Mouse (Mus musculus): ENCODE results near the gene Nkd2.
A peak's percentile ranks its signal among the peaks of the same experiment; 100 is the strongest.

The Nkd2 gene

DNA sequence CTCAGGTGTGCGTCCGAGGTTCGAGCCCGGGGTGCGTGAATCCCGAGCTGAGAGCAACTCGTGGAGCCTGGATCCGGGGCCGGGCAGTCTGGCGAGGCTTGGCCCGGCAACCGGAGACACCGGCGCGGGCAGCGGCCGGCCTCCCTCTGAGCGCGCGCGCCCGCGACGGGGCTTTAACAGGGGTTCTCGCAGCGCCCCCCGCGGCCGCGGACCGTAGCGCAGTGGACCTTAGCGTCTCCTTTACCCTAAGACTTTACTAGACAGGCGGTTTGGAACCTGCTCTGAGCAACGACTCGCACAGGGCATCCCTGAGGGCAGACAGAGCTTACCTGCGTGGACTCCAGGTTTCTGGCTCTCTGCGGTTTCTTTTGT, at the start of gene Nkd2:
Gene Nkd2 (minus strand): TSS at position 167 of the 372 bp plus-strand sequence.
- DNase-seq (ENCODE audit: inconsistent age in 2 of 2, low spot score in 1 of 2), result peak; percentile 82 to 94

DNA sequence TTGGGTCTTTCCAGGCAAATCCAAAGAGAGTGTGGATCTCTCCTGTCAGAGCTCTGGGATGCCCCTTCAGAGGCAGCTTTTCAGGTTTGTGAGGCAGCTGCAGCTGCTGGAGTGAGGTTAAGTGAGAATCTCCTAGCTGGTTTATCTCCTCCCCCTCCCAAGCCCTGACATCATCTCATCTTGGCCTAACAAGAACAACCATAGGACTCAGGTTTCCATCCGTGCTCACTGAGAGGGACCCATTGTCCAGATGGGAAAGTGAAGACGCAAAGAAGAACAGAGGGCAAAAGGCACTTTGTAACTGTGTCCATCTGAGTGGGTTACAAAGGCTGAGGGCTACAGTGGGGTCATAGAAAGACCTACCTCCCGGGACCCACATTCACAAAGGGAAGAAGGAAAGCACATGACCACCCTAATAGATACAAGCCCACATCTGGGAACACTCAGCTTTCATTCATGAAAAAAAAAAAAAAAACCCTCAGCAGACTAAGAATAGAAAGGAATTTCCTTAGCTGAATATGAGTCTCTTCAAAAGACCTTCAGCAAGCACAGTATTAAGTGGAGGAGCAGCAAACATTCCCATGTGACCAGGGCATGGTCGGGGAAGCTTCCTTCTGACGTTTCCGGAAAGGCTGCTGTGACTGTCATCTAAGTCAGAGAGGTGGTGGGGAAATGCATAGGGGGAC, 45.2 kb upstream of the Nkd2 start:
- peak; percentile 17 to 42 for DNase-seq (ENCODE audit: inconsistent age in 2 of 2, low spot score in 1 of 2)

DNA sequence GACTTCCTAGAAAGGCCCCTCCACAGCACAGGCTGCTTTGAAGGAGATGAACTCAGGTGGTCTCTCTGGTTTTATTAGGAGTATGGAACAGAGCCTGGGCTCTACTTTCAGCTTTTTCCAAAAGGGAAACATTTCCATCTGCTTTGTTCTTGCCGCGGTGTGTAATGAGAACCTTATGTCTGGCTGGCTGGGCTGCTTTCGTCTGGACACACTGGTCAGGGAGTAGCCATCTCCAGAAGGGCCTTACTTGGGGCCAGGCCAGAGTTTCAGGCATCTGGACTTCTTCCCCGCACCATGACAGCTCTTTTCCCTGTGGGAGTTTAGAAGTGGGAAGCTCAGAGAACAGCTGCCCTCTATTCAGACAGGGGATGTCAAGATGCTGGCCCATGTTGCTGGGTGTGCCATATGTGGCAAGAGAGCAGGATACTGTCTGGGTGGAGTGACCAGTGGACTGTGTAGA, 40.0 kb upstream of the Nkd2 start:
- DNase-seq (ENCODE audit: inconsistent age in 2 of 2, low spot score in 1 of 2), result peak in 1 of 2 experiments; percentile 40

- no peak for DNase-seq (ENCODE audit: inconsistent age in 2 of 2, low spot score in 1 of 2)
Observed at GRCm38 (mm10) chr13:73886601-73887000, 39.2 kb upstream of the Nkd2 start.

GRCm38 (mm10) chr13:73886066-73886465, 38.6 kb upstream of the Nkd2 start:
- peak in 1 of 2 experiments; percentile 51 for DNase-seq (ENCODE audit: inconsistent age in 2 of 2, low spot score in 1 of 2)

DNA sequence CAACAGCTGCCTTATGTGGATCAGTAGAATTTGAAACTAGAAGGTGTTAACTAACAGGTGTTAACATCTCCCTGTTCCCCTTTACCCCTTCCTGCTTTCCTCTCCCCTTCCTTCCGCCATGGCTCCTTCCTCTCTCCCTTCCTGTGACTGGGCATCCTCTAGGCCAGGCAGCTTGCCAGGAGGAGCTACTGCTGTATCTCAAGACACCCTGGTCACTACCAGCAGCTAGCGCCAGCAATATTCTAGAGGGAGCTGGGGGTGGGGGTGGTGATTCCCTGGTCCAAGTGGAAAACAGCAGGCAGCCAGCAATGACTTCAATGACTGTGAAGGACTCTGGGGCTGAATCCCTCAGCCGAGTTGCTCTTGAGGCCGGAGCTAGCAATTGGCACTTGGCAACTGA, 38.2 kb upstream of the Nkd2 start:
- peak in 1 of 2 experiments; percentile 31 for DNase-seq (ENCODE audit: inconsistent age in 2 of 2, low spot score in 1 of 2)

DNA sequence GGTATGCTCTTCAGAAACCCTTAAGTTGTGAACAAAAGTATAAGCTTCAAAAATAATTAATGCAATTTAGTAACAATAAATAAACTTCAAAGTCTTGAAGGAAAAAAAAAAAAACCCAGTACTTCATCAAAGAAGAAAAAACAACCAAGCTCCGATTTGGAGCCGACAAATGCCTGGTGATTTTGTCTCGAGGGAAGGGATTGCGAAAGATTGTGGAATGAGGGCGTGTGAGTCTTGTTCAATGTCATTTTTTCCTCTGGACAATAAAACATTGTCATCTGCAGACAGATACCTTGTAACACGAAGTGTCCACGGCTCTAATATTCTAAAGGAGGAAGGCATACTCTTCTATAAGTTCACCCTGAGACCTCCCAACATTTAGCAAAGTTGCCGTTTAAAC, 33.9 kb upstream of the Nkd2 start:
- DNase-seq (ENCODE audit: inconsistent age in 2 of 2, low spot score in 1 of 2), result peak in 1 of 2 experiments; percentile 68

DNA sequence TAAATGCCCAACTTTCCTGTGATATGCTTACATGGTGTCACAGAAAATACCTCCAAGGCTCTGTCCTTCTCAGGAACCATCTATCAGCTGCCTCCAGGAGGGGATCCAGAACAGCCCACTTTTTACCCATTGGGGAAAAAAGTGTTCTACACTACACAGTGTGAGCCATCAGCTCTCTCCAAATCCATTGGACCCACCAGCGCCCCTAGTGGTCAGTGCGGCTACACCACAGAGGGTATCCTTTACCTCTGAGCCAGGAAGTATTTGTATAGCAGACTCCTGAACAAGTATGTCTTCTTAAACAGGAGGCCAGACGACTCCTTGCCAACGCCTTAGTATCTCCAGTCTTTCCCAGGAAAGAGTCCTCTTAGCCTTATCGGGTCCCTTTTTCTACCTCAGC, 32.4 kb upstream of the Nkd2 start:
- peak; percentile 35 to 78 for DNase-seq (ENCODE audit: inconsistent age in 2 of 2, low spot score in 1 of 2)

GRCm38 (mm10) chr13:73872159-73872558, 24.7 kb upstream of the Nkd2 start:
- no peak for DNase-seq (ENCODE audit: inconsistent age in 2 of 2, low spot score in 1 of 2)

DNA sequence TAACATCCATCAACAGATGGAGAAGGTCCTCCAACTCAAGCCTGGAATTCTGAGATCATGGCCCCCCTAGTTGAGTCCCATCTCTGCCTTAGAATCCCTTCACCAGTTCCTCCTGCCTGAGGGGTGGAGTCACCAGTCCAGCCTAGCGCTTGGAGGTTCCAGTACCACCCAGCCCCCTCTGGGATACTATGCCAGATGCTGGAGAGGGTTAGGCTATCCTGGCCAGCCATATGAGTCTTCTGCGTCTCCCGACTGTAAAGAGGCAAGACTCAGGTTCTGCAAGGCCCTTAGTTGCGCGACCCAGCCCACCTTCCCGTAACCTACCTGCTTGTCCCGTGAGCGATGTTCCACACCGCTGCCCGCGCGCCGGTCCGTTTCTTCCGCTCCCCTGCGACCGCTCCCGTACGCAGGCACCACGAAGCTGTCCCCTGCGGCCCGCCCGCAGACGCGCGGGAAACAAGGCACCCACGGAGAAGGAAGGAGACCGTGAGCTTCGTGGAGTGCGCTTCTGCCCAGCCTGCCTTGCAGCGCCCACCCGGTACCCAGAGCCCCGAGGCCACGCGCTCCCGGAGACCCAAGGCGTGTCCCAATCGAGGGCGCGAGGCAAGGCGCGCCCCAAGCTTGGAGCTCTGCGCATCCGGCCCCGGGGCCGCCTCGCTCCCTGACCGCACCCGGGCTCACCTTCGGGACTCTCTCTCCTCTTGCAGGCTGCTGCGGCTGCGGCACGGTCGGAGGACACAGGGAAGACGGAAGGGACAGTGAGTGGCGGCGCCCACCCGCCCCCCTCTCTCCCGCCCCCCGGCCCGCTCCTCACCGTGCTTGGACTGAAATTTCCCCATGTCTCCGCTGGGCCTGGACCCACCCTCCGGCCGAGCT, 604 bp downstream of the Nkd2 start:
- DNase-seq (ENCODE audit: inconsistent age in 2 of 2, low spot score in 1 of 2), result peak; percentile 19 to 57

GRCm38 (mm10) chr13:73842696-73843095, 4.7 kb downstream of the Nkd2 start:
- no peak for DNase-seq (ENCODE audit: inconsistent age in 2 of 2, low spot score in 1 of 2)

DNA sequence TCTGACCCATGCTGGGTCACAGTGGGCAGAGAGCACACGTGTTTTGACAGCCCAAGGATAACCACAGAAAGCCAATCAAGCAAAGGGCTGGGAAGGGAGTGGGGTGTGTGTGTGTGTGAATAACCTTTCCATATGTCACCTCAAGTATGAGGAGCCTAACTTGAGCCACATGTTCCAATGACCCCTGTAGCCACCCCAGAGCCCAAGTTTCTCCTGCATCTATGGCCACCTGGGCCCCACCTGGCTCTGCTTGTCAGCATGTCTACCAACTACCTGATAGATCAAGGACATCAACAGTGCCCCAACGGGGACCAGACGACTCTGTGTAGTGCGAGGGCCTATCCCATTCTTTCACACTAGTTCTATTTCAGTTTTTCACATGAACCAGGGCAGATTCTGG, 7.7 kb downstream of the Nkd2 start:
- DNase-seq (ENCODE audit: inconsistent age in 2 of 2, low spot score in 1 of 2), result no peak

GRCm38 (mm10) chr13:73839137-73839548, 8.3 kb downstream of the Nkd2 start:
- no peak for DNase-seq (ENCODE audit: inconsistent age in 2 of 2, low spot score in 1 of 2)

DNA sequence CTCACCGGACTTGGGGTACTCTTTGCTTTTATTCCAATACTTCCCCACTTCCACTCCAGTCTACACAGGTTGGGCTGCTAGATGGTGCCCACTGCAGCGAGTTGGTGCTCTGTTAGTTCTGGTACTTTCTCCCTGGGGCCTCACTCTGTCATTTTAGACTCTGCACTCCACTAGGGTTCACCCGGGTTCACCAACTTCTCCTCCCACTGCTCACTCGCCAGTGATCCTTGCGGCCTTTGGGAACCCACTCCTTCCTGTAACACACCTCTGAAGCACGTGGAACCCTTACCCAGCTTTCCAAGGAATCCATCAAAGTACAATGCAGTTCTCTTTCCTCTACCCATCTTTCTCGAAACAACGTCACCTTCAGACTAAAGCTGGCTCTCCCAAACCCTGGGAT, 9.7 kb downstream of the Nkd2 start:
- DNase-seq (ENCODE audit: inconsistent age in 2 of 2, low spot score in 1 of 2), result no peak

DNA sequence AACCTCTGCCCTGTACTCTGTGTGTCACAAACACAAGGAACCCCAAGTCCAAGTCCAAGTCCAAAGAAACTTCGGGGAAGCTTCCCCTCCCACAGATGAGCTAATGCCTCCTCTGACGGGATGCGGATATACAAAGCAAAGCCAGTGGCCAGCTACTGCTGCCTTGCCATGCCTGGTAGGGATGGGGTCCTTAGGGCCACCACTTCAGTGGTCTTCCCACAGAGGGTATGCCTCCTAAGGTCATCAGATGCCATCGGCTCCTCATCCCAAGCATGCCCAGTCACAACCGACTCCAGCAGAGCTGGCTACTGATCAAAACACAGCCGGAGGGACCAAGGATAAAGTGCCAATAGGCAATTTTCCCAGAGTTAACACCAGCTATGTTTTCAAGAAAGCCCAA, 10.9 kb downstream of the Nkd2 start:
- DNase-seq (ENCODE audit: inconsistent age in 2 of 2, low spot score in 1 of 2), result no peak

DNA sequence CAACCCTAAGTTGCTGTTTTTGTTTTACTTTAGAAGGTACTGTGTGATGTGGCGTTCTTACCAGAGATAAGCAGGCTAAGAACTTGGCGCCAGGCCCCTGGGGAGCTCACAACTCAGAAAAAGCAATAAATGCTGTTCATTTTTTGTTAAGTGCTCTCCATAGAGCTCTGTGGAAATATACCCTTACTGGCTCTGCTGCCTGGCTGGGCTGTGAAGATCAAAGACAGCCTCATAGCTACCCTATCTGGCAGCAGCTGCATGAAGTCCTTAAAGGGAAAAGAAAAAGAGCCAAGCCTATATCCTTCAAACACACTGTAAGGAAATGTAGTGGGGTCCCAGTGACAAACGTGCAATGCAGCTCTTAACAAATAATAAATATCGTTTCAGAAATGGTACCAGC, 11.6 kb downstream of the Nkd2 start:
- no peak for DNase-seq (ENCODE audit: inconsistent age in 2 of 2, low spot score in 1 of 2)

DNA sequence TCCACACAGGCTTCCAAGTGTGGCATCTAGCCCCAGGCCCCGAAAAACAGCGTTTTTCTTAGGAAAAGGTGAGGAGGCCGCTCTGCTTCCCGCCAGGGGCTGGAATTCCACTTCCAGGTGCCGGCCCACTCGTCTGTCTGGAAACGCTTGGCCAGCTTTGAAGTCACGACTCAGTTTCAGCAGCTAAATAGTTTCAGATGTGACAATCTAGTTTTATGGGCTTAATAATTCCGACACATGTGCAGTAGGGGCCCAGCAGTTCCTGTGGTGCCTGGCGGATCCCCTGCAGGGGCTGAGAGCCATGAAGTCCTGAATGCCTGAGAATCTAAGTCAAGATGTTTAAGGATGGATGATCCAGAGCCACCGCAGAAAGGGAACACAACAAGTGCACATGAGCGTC, 13.6 kb downstream of the Nkd2 start:
- DNase-seq (ENCODE audit: inconsistent age in 2 of 2, low spot score in 1 of 2), result no peak

- peak; percentile 44 to 82 for DNase-seq (ENCODE audit: inconsistent age in 2 of 2, low spot score in 1 of 2)
Observed at GRCm38 (mm10) chr13:73831486-73831885, 15.9 kb downstream of the Nkd2 start.

- DNase-seq (ENCODE audit: inconsistent age in 2 of 2, low spot score in 1 of 2), result no peak
Observed at GRCm38 (mm10) chr13:73827243-73827642, 20.2 kb downstream of the Nkd2 start.

GRCm38 (mm10) chr13:73823711-73824110, 23.7 kb downstream of the Nkd2 start:
- DNase-seq (ENCODE audit: inconsistent age in 2 of 2, low spot score in 1 of 2), result no peak

DNA sequence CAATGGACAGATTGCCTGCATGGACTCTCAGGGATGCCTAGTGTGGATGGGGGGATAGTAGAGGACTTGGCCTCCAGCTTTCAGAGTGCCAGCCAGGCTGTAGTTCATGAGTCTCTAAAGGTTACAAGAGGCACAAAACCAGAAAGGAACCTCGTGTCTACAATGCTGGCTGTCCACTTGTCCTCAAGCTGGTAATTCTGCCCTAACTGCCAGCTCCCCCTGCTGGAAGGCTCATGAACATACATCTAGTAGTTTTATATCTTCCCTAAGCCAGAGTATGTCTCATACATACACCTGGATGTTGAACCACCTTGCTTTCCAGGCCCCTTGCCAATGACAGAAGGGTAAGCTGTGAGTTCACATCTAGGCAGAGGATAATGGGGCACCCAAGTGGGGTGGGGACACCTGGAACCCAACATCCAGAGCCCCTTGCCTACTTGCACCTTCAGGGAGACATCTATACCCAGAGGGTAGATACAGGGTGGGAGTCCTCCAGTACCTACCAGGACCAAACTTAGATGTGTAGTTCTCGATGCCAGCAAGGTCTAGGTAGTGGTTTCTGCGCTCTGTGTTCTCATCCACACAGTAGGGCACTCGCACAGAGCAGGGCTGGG, 25.1 kb downstream of the Nkd2 start:
- DNase-seq (ENCODE audit: inconsistent age in 2 of 2, low spot score in 1 of 2), result peak; percentile 72 to 91

- DNase-seq (ENCODE audit: inconsistent age in 2 of 2, low spot score in 1 of 2), result no peak
Observed at GRCm38 (mm10) chr13:73821251-73821650, 26.2 kb downstream of the Nkd2 start.

Measured in adrenal gland, adult (tissue).